ENCODE assay signal across 14 mouse cellular contexts in the genomic region with DNA sequence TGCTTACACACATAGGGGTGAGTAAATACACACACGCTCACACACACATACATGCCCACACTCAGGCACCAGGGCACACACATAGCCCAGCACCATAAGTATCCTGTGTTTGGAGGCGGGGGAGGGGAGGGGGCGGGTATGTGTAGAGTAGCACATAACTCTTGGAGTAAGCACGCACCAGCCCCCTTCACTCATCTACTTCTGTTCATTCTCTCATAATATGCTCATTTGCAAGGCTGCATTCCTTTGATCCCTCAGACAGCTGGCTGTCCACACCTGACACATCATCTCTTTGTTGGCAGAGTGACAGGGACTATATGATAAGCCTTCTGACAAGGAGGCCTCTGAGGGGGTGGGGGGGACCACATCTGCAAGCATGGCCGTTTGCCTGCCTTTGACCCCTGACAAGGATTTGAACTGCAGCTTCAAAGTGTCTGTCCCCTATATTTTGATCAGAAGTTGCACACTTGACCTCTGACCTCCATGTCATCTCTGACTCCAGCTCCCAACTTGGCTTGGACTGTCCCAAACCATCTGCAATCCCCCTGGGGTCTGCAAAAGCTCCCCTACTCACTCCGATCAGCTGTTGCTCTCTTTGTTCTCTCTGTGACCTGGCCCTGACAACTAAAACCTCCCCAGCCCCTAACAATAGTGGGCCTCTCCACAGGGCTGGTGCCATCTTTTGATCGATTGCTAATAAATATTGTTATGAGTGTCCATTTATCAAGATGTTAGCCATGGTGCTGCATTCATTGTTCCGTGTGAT.
DNase-seq lines count a peak whose midpoint lies in the region; ATAC-seq and TF ChIP-seq lines count a peak whose summit lies in the region.
"Had no signal": no experiment of that assay in that cellular context is flagged by ENCODE, and none has a peak within 500 bp of the region (broad histone marks: within the 10 kb centered on the region; RNA-seq: fewer than 3 reads in every experiment).

No protein-coding gene starts in this region.

- ATAC-seq in kidney, embryonic 15.5 days (replicated peaks; ENCODE audit: low FRiP score), result 0 out of 2 replicates have a peak, but pooled peaks have one; percentile 29
- 0 out of 2 replicates have a peak, but pooled peaks have one; percentile 53 for ATAC-seq in hindbrain, postnatal 0 days
- ATAC-seq: forebrain, postnatal 0 days had no signal

- no peak overlapping the region for H3K9ac ChIP-seq in kidney, embryonic 15.5 days
- H3K9ac ChIP-seq in hindbrain, postnatal 0 days (replicated peaks; ENCODE audit: low read length), result no peak overlapping the region
- H3K9ac ChIP-seq: embryonic facial prominence, embryonic 15.5 days; forebrain, postnatal 0 days had no signal

- TF ChIP-seq CTCF in kidney, adult 2 months (conservative IDR thresholded peaks at IDR 0.05; ENCODE audit: insufficient read depth, insufficient read length, low read depth, low read length), result no peak
- TF ChIP-seq CTCF in hindbrain, postnatal 0 days (IDR thresholded peaks at IDR 0.05; ENCODE audit: low read depth), result no peak

- no peak overlapping the region for H3K4me2 ChIP-seq in kidney, embryonic 15.5 days
- H3K4me2 ChIP-seq in hindbrain, postnatal 0 days (ENCODE audit: low read depth, low read length), result no peak overlapping the region
- H3K4me2 ChIP-seq: embryonic facial prominence, embryonic 15.5 days had no signal

- H3K27me3 ChIP-seq in kidney, embryonic 15.5 days, result no peaks in the 10 kb centered on the region
- no peaks in the 10 kb centered on the region for H3K27me3 ChIP-seq in kidney, adult 2 months (replicated peaks; ENCODE audit: control insufficient read depth, insufficient read depth, low read length)
- H3K27me3 ChIP-seq in hindbrain, postnatal 0 days (ENCODE audit: insufficient read depth, low read length), result no peaks in the 10 kb centered on the region
- H3K27me3 ChIP-seq: embryonic facial prominence, embryonic 15.5 days had no signal

- no peak for DNase-seq in kidney, adult 2 months
- peak; percentile 32 for DNase-seq in retina, postnatal 1 day
- DNase-seq in retina, embryonic 14.5 days (ENCODE audit: low spot score), result no peak
- no peak for DNase-seq in hindbrain, postnatal 0 days (ENCODE audit: low spot score)
- no peak for DNase-seq in gastrocnemius, postnatal 25 days
- no peak for DNase-seq in adrenal gland, postnatal 25 days
- DNase-seq: cerebellum, adult 2 months; forebrain, postnatal 0 days; gastrocnemius, postnatal 14 days; kidney, adult 18-20 months; right cerebral cortex, postnatal 4 days; thymus, postnatal 14 days had no signal

- H3K4me3 ChIP-seq in kidney, embryonic 15.5 days (replicated peaks), result no peak overlapping the region
- H3K4me3 ChIP-seq in kidney, adult 2 months (ENCODE audit: insufficient read depth, low read depth, low read length), result no peak overlapping the region
- H3K4me3 ChIP-seq in hindbrain, postnatal 0 days (ENCODE audit: low read length), result no peak overlapping the region
- H3K4me3 ChIP-seq: embryonic facial prominence, embryonic 15.5 days had no signal

- no peaks in the 10 kb centered on the region for H3K4me1 ChIP-seq in kidney, embryonic 15.5 days
- H3K4me1 ChIP-seq in kidney, adult 2 months (ENCODE audit: control insufficient read depth, insufficient read depth, low read length), result no peaks in the 10 kb centered on the region
- H3K4me1 ChIP-seq in hindbrain, postnatal 0 days (ENCODE audit: insufficient read depth, low read length), result no peaks in the 10 kb centered on the region

- H3K27ac ChIP-seq in kidney, embryonic 15.5 days, result no peak overlapping the region
- no peak overlapping the region for H3K27ac ChIP-seq in kidney, adult 2 months (ENCODE audit: insufficient read depth, low read depth, low read length)
- no peak overlapping the region for H3K27ac ChIP-seq in hindbrain, postnatal 0 days
- H3K27ac ChIP-seq: embryonic facial prominence, embryonic 15.5 days had no signal

- no peaks in the 10 kb centered on the region for H3K9me3 ChIP-seq in kidney, embryonic 15.5 days (replicated peaks)
- no peaks in the 10 kb centered on the region for H3K9me3 ChIP-seq in hindbrain, postnatal 0 days (ENCODE audit: low read length)

- TF ChIP-seq POLR2A in kidney, adult 2 months (IDR thresholded peaks at IDR 0.05; ENCODE audit: low read depth, low read length), result no peak

- H3K36me3 ChIP-seq in kidney, embryonic 15.5 days, result no peaks in the 10 kb centered on the region
- H3K36me3 ChIP-seq in kidney, adult 2 months (ENCODE audit: control insufficient read depth, insufficient read depth, low read length), result no peaks in the 10 kb centered on the region
- H3K36me3 ChIP-seq in hindbrain, postnatal 0 days (ENCODE audit: insufficient read depth, low read length), result no peaks in the 10 kb centered on the region
- H3K36me3 ChIP-seq: embryonic facial prominence, embryonic 15.5 days had no signal

- 73% methylated on average over 8 of the region's 8 CpGs for WGBS in kidney, embryonic 15.5 days
- WGBS in kidney, adult 2 months, result 84% methylated on average over 8 of the region's 8 CpGs
- WGBS in hindbrain, postnatal 0 days, result 58% methylated on average over 8 of the region's 8 CpGs
